Mouse (Mus musculus): ENCODE results near the gene Mknk2.
"Not testable (repeated sequence)": the region's sequence is repeated elsewhere in the genome, so short reads cannot be mapped to it uniquely, and the experiment has no call there.

The Mknk2 gene

GRCm38 (mm10) chr10:80650392-80650791, 27.5 kb downstream of the Mknk2 start:
- no peak for DNase-seq (ENCODE audit: low read depth, low spot score)

GRCm38 (mm10) chr10:80649910-80650309, 28.0 kb downstream of the Mknk2 start:
- DNase-seq (ENCODE audit: low read depth, low spot score) = not testable (repeated sequence)

GRCm38 (mm10) chr10:80646936-80647335, 31.0 kb downstream of the Mknk2 start:
- DNase-seq (ENCODE audit: low read depth, low spot score) = no peak

GRCm38 (mm10) chr10:80635345-80635744, 42.6 kb downstream of the Mknk2 start:
- DNase-seq (ENCODE audit: low read depth, low spot score) = no peak

GRCm38 (mm10) chr10:80628925-80629324, 49.0 kb downstream of the Mknk2 start:
- no peak for DNase-seq (ENCODE audit: low read depth, low spot score)

- DNase-seq (ENCODE audit: low read depth, low spot score) = no peak
Measured at GRCm38 (mm10) chr10:80627685-80628084, 50.2 kb downstream of the Mknk2 start.

GRCm38 (mm10) chr10:80625764-80626163, 52.1 kb downstream of the Mknk2 start:
- no peak for DNase-seq (ENCODE audit: low read depth, low spot score)

- no peak for DNase-seq (ENCODE audit: low read depth, low spot score)
Measured at GRCm38 (mm10) chr10:80623457-80624191, 54.3 kb downstream of the Mknk2 start.

- DNase-seq (ENCODE audit: low read depth, low spot score) = no peak
Measured at GRCm38 (mm10) chr10:80622661-80623456, 55.1 kb downstream of the Mknk2 start, which contains the start of gene Csnk1g2. Csnk1g2 (plus strand) TSS chr10:80622838.

- peak; percentile 100 for DNase-seq (ENCODE audit: low read depth, low spot score)
Measured at GRCm38 (mm10) chr10:80621940-80622660, 55.8 kb downstream of the Mknk2 start.

- no peak for DNase-seq (ENCODE audit: low read depth, low spot score)
Measured at GRCm38 (mm10) chr10:80621690-80621939, 56.3 kb downstream of the Mknk2 start.

GRCm38 (mm10) chr10:80620796-80621689, 56.9 kb downstream of the Mknk2 start:
- no peak for DNase-seq (ENCODE audit: low read depth, low spot score)

- DNase-seq (ENCODE audit: low read depth, low spot score) = no peak
Measured at GRCm38 (mm10) chr10:80620365-80620764, 57.5 kb downstream of the Mknk2 start.

GRCm38 (mm10) chr10:80619465-80620244, 58.3 kb downstream of the Mknk2 start:
- peak; percentile 60 for DNase-seq (ENCODE audit: low read depth, low spot score)

GRCm38 (mm10) chr10:80618181-80618580, 59.7 kb downstream of the Mknk2 start:
- DNase-seq (ENCODE audit: low read depth, low spot score) = no peak

Measured in WW6 (cell line).